Mouse (Mus musculus) forebrain, embryonic 11.5 days (tissue): Measurements from ENCODE around the gene Ap3m1. TPM values are rescaled to one million over a fixed set of nuclear protein-coding genes. Genes with fewer than 3 reads are reported as not detected.

Experiments
- ATAC-seq: fragments of 200-750 bp; cut with Nextera tagmentation; replicated peaks from 2 replicates; pipeline ENCODE4 v1.8.0; 2017; ENCODE audit warnings: moderate TSS enrichment; ENCODE audit not compliant: low FRiP score
- DNase-seq: peaks from one replicate; pipeline ENCODE4 v3.0.0-alpha.2; 2017; ENCODE audit warnings: low spot score
- H3K27ac ChIP-seq: fragments of 300-500 bp; sonication (generic); 2 replicates; pipeline ENCODE4 v1.5.1; 2014; ENCODE audit warnings: low read depth, low read length
- H3K27me3 ChIP-seq: fragments of 300-500 bp; sonication (generic); 2 replicates; pipeline ENCODE4 v1.6.1; 2014; ENCODE audit warnings: mild to moderate bottlenecking, low read length, mixed read lengths; ENCODE audit not compliant: control insufficient read depth, insufficient read depth
- H3K36me3 ChIP-seq: fragments of 300-500 bp; sonication (generic); 2 replicates; pipeline ENCODE4 v1.6.1; 2014; ENCODE audit warnings: mild to moderate bottlenecking, low read length, moderate library complexity, mixed read lengths; ENCODE audit not compliant: control insufficient read depth, insufficient read depth
- H3K4me1 ChIP-seq: fragments of 300-500 bp; sonication (generic); replicated peaks from 2 replicates; pipeline ENCODE4 v1.6.1; 2014; ENCODE audit warnings: low read length, mixed read lengths; ENCODE audit not compliant: control insufficient read depth, insufficient read depth
- H3K4me2 ChIP-seq: fragments of 300-500 bp; sonication (generic); 2 replicates; pipeline ENCODE4 v1.6.1; 2014; ENCODE audit warnings: low read depth, mild to moderate bottlenecking, low read length, moderate library complexity, mixed read lengths; ENCODE audit not compliant: severe bottlenecking
- H3K4me3 ChIP-seq: fragments of 300-500 bp; sonication (generic); 2 replicates; pipeline ENCODE4 v1.5.1; 2014; ENCODE audit warnings: low read depth, low read length
- H3K9ac ChIP-seq: fragments of 300-500 bp; sonication (generic); 2 replicates; pipeline ENCODE4 v1.6.1; 2014; ENCODE audit warnings: low read length
- H3K9me3 ChIP-seq: fragments of 300-500 bp; sonication (generic); 2 replicates; pipeline ENCODE4 v1.6.1; 2016; ENCODE audit warnings: low read length, mixed read lengths; ENCODE audit not compliant: control insufficient read depth
- WGBS: fragments of 180-500 bp; shearing (Covaris S2); extraction: QIAGEN DNeasy Blood & Tissue Kit; methylation state at CpG from one replicate; pipeline ENCODE4 v1.1.7; 2014; 5-methylcytosine and 5-hydroxymethylcytosine counted together
- polyA plus RNA-seq: library from polyadenylated mRNA; unstranded; fragments of >200 nt; fragmentation: Nextera tagmentation; extraction: Ambion mirVana; gene quantifications from 2 replicates; pipeline ENCODE4 v1.2.1, GENCODE M21; 2014

Gene Ap3m1
- polyA plus RNA-seq, 1 experiment from 2014 or later, result 120 TPM

- no peak overlapping the region for H3K27ac ChIP-seq
- no peaks in the 10 kb centered on the region for H3K36me3 ChIP-seq
- H3K4me3 ChIP-seq, result peak overlapping the region; percentile 51
- H3K27me3 ChIP-seq, result no peaks in the 10 kb centered on the region
- H3K4me2 ChIP-seq, result peak overlapping the region; percentile 52
- ATAC-seq, result 0 out of 2 replicates have a peak, but pooled peaks have one; percentile 18
- DNase-seq, result no peak
- H3K4me1 ChIP-seq, result no peaks in the 10 kb centered on the region
- H3K9me3 ChIP-seq, result no peaks in the 10 kb centered on the region
- peak overlapping the region; percentile 72 for H3K9ac ChIP-seq
- WGBS, result 49% methylated on average over 7 of the region's 7 CpGs
Observed at GRCm38 (mm10) chr14:21076501-21077194, 24.3 kb upstream of the Ap3m1 start.

GRCm38 (mm10) chr14:21075751-21076500, 23.6 kb upstream of the Ap3m1 start:
- peak; percentile 99 for ATAC-seq
- under 1% methylated on average over 57 of the region's 59 CpGs for WGBS

GRCm38 (mm10) chr14:21074398-21075320, 22.4 kb upstream of the Ap3m1 start:
- no peak for ATAC-seq
- WGBS, result 72% methylated on average over 11 of the region's 11 CpGs
- H3K4me2 ChIP-seq, result no peak overlapping the region; the same call in 1 of the 2 replicates

More at GRCm38 (mm10) chr14:21075751-21076500, 23.6 kb upstream of the Ap3m1 start:
- H3K4me3 ChIP-seq, result peak overlapping the region; percentile 51
- no peaks in the 10 kb centered on the region for H3K4me1 ChIP-seq
- no peaks in the 10 kb centered on the region for H3K36me3 ChIP-seq
- peak; percentile 94 for DNase-seq
- H3K9me3 ChIP-seq, result no peaks in the 10 kb centered on the region
- H3K9ac ChIP-seq, result peak overlapping the region; percentile 72
- H3K27me3 ChIP-seq, result no peaks in the 10 kb centered on the region
- H3K4me2 ChIP-seq, result peak overlapping the region; percentile 52
- H3K27ac ChIP-seq, result peak overlapping the region; percentile 18; the same call in 1 of the 2 replicates

GRCm38 (mm10) chr14:21073981-21074380, 21.7 kb upstream of the Ap3m1 start:
- Histone ChIP-seq H3K27me3 (no peaks in the 10 kb centered on the region), H3K4me3 (no peak overlapping the region), H3K9ac (no peak overlapping the region), H3K27ac (no peak overlapping the region), H3K4me2 (no peak overlapping the region), H3K4me1 (no peaks in the 10 kb centered on the region), H3K36me3 (no peaks in the 10 kb centered on the region), H3K9me3 (no peaks in the 10 kb centered on the region)
- DNase-seq (no peak), ATAC-seq (no peak)
- WGBS, result 66% methylated on average over 3 of the region's 3 CpGs

More at GRCm38 (mm10) chr14:21074398-21075320, 22.4 kb upstream of the Ap3m1 start:
- H3K9me3 ChIP-seq, result no peaks in the 10 kb centered on the region
- no peak overlapping the region for H3K9ac ChIP-seq
- H3K27ac ChIP-seq, result no peak overlapping the region
- DNase-seq, result no peak
- no peak overlapping the region for H3K4me3 ChIP-seq
- no peaks in the 10 kb centered on the region for H3K27me3 ChIP-seq
- H3K4me1 ChIP-seq, result no peaks in the 10 kb centered on the region
- H3K36me3 ChIP-seq, result no peaks in the 10 kb centered on the region

GRCm38 (mm10) chr14:21069594-21069993, 17.3 kb upstream of the Ap3m1 start:
- Histone ChIP-seq H3K27ac (no peak overlapping the region), H3K36me3 (no peaks in the 10 kb centered on the region), H3K27me3 (no peaks in the 10 kb centered on the region), H3K4me2 (no peak overlapping the region), H3K9me3 (no peaks in the 10 kb centered on the region), H3K9ac (no peak overlapping the region), H3K4me3 (no peak overlapping the region), H3K4me1 (no peaks in the 10 kb centered on the region)
- no peak for ATAC-seq
- DNase-seq, result no peak
- 84% methylated on average over 5 of the region's 5 CpGs for WGBS

- no peak overlapping the region for H3K9ac ChIP-seq
- H3K9me3 ChIP-seq, result no peaks in the 10 kb centered on the region
- no peaks in the 10 kb centered on the region for H3K4me1 ChIP-seq
- WGBS, result 85% methylated on average over 8 of the region's 8 CpGs
- no peak overlapping the region for H3K4me3 ChIP-seq
- ATAC-seq (no peak), DNase-seq (no peak)
- H3K36me3 ChIP-seq, result no peaks in the 10 kb centered on the region
- H3K27me3 ChIP-seq, result no peaks in the 10 kb centered on the region
- H3K4me2 ChIP-seq, result no peak overlapping the region
- H3K27ac ChIP-seq, result no peak overlapping the region
Observed at GRCm38 (mm10) chr14:21065490-21066162, 13.3 kb upstream of the Ap3m1 start.

GRCm38 (mm10) chr14:21064321-21064720, 12.0 kb upstream of the Ap3m1 start:
- WGBS, result 60% methylated on average over 1 of the region's 1 CpGs
- no peak for DNase-seq
- H3K27me3 ChIP-seq, result no peaks in the 10 kb centered on the region
- H3K4me2 ChIP-seq, result no peak overlapping the region
- H3K36me3 ChIP-seq, result no peaks in the 10 kb centered on the region
- ATAC-seq, result no peak
- H3K4me3 ChIP-seq, result no peak overlapping the region
- no peak overlapping the region for H3K9ac ChIP-seq
- H3K27ac ChIP-seq, result no peak overlapping the region
- no peaks in the 10 kb centered on the region for H3K4me1 ChIP-seq
- H3K9me3 ChIP-seq, result no peaks in the 10 kb centered on the region
